Mouse (Mus musculus) 3T3-L1 (cell line): ENCODE measurements around the gene Fkbp5.
A peak's percentile ranks its signal among the peaks of the same experiment; 100 is the strongest.

Experiments used
- DNase-seq: peaks from one replicate; pipeline ENCODE4 v3.0.0-alpha.2; 2015; ENCODE audit warnings: low read depth, low spot score

The Fkbp5 gene

GRCm38 (mm10) chr17:28504182-28504581, 13.1 kb downstream of the Fkbp5 start:
- no peak for DNase-seq

- peak; percentile 66 for DNase-seq
Measured at GRCm38 (mm10) chr17:28502196-28502821, 15.0 kb downstream of the Fkbp5 start.

- DNase-seq: no peak
Measured at GRCm38 (mm10) chr17:28500465-28500864, 16.9 kb downstream of the Fkbp5 start.

GRCm38 (mm10) chr17:28499190-28499589, 18.1 kb downstream of the Fkbp5 start:
- DNase-seq: no peak

- DNase-seq: no peak
Measured at GRCm38 (mm10) chr17:28495832-28496231, 21.5 kb downstream of the Fkbp5 start.

GRCm38 (mm10) chr17:28491035-28491770, 26.1 kb downstream of the Fkbp5 start:
- DNase-seq: no peak

- no peak for DNase-seq
Measured at GRCm38 (mm10) chr17:28488258-28489013, 28.9 kb downstream of the Fkbp5 start.

GRCm38 (mm10) chr17:28487584-28488257, 29.6 kb downstream of the Fkbp5 start:
- no peak for DNase-seq

GRCm38 (mm10) chr17:28486720-28487119, 30.6 kb downstream of the Fkbp5 start:
- DNase-seq: no peak

GRCm38 (mm10) chr17:28485977-28486400, 31.3 kb downstream of the Fkbp5 start:
- peak; percentile 96 for DNase-seq

- DNase-seq: no peak
Measured at GRCm38 (mm10) chr17:28485446-28485948, 31.8 kb downstream of the Fkbp5 start.

GRCm38 (mm10) chr17:28484704-28485445, 32.5 kb downstream of the Fkbp5 start:
- peak; percentile 62 for DNase-seq

- peak; percentile 33 for DNase-seq
Measured at GRCm38 (mm10) chr17:28477421-28477820, 39.9 kb downstream of the Fkbp5 start.

- DNase-seq: no peak
Measured at GRCm38 (mm10) chr17:28476441-28476840, 40.9 kb downstream of the Fkbp5 start.

GRCm38 (mm10) chr17:28475593-28476325, 41.6 kb downstream of the Fkbp5 start:
- DNase-seq: peak; percentile 89

- DNase-seq: no peak
Measured at GRCm38 (mm10) chr17:28472696-28473095, 44.6 kb downstream of the Fkbp5 start.

- DNase-seq: no peak
Measured at GRCm38 (mm10) chr17:28470876-28471275, 46.5 kb downstream of the Fkbp5 start.

GRCm38 (mm10) chr17:28467749-28468148, 49.6 kb downstream of the Fkbp5 start:
- DNase-seq: no peak

GRCm38 (mm10) chr17:28465968-28466367, 51.4 kb downstream of the Fkbp5 start:
- DNase-seq: no peak
